Mouse (Mus musculus) embryo, embryonic 11 days (tissue): ENCODE data around the gene Grhl1.
"Not testable (repeated sequence)": the region's sequence is repeated elsewhere in the genome, so short reads cannot be mapped to it uniquely, and the experiment has no call there.

ENCODE experiments used
- DNase-seq: peaks from one replicate; pipeline ENCODE4 v3.0.0-alpha.2; 2015

Grhl1 gene

GRCm38 (mm10) chr12:24592055-24592454 lies 20.0 kb downstream of the Grhl1 start:
- no peak for DNase-seq

- peak; percentile 41 for DNase-seq
Measured at GRCm38 (mm10) chr12:24592956-24593672, 21.0 kb downstream of the Grhl1 start.

GRCm38 (mm10) chr12:24597376-24597775 lies 25.3 kb downstream of the Grhl1 start:
- no peak for DNase-seq

- no peak for DNase-seq
Measured at GRCm38 (mm10) chr12:24599366-24599895, 27.3 kb downstream of the Grhl1 start.

GRCm38 (mm10) chr12:24600074-24600473 lies 28.0 kb downstream of the Grhl1 start:
- DNase-seq: no peak

- peak; percentile 84 for DNase-seq
Measured at GRCm38 (mm10) chr12:24600806-24601205, 28.7 kb downstream of the Grhl1 start.

GRCm38 (mm10) chr12:24603266-24603665 lies 31.2 kb downstream of the Grhl1 start:
- DNase-seq: peak; percentile 86

GRCm38 (mm10) chr12:24606166-24606565 lies 34.1 kb downstream of the Grhl1 start:
- DNase-seq: no peak

- no peak for DNase-seq
Measured at GRCm38 (mm10) chr12:24612591-24612990, 40.5 kb downstream of the Grhl1 start.

- DNase-seq: no peak
Measured at GRCm38 (mm10) chr12:24614452-24615075, 42.5 kb downstream of the Grhl1 start.

GRCm38 (mm10) chr12:24615140-24615539 lies 43.1 kb downstream of the Grhl1 start:
- no peak for DNase-seq

- no peak for DNase-seq
Measured at GRCm38 (mm10) chr12:24619436-24619835, 47.4 kb downstream of the Grhl1 start.

GRCm38 (mm10) chr12:24623486-24624251 lies 51.6 kb downstream of the Grhl1 start:
- peak; percentile 35 for DNase-seq

- DNase-seq: no peak
Measured at GRCm38 (mm10) chr12:24626401-24626800, 54.3 kb downstream of the Grhl1 start.

- no peak for DNase-seq
Measured at GRCm38 (mm10) chr12:24627215-24627614, 55.1 kb downstream of the Grhl1 start.

- DNase-seq: peak; percentile 31
Measured at GRCm38 (mm10) chr12:24630220-24630619, 58.1 kb downstream of the Grhl1 start.

- no peak for DNase-seq
Measured at GRCm38 (mm10) chr12:24632404-24632803, 60.3 kb downstream of the Grhl1 start.

GRCm38 (mm10) chr12:24633753-24634191 lies 61.7 kb downstream of the Grhl1 start:
- DNase-seq: no peak

- DNase-seq: no peak
Measured at GRCm38 (mm10) chr12:24634212-24634611, 62.1 kb downstream of the Grhl1 start.

GRCm38 (mm10) chr12:24634648-24635047 lies 62.6 kb downstream of the Grhl1 start:
- DNase-seq: no peak

GRCm38 (mm10) chr12:24638787-24639186 lies 66.7 kb downstream of the Grhl1 start:
- DNase-seq: not testable (repeated sequence)

- no peak for DNase-seq
Measured at GRCm38 (mm10) chr12:24642370-24642802, 70.3 kb downstream of the Grhl1 start.

GRCm38 (mm10) chr12:24644125-24644571 lies 72.1 kb downstream of the Grhl1 start:
- no peak for DNase-seq
